Mouse (Mus musculus) liver, embryonic 13.5 days (tissue): ENCODE data around the gene Exosc9. TPM values are rescaled to one million over a fixed set of nuclear protein-coding genes. Genes with fewer than 3 reads are reported as not detected.

ENCODE experiments used
- ATAC-seq: fragments of 200-750 bp; cut with Nextera tagmentation; 2 replicates; pipeline ENCODE4 v1.8.0; 2017; ENCODE audit warnings: low read depth, mild to moderate bottlenecking, moderate number of reproducible peaks, moderate library complexity
- DNase-seq: peaks from one replicate; pipeline ENCODE4 v3.0.0; 2022
- H3K27ac ChIP-seq: fragments of 300-500 bp; sonication (generic); 2 replicates; pipeline ENCODE4 v1.5.1; 2015; ENCODE audit warnings: moderate library complexity, mild to moderate bottlenecking, inconsistent platforms
- H3K27me3 ChIP-seq: fragments of 300-500 bp; sonication (generic); 2 replicates; pipeline ENCODE4 v1.6.1; 2015; ENCODE audit warnings: mild to moderate bottlenecking, inconsistent platforms
- H3K36me3 ChIP-seq: fragments of 300-500 bp; sonication (generic); 2 replicates; pipeline ENCODE4 v1.6.1; 2015; ENCODE audit warnings: mild to moderate bottlenecking, inconsistent platforms
- H3K4me1 ChIP-seq: fragments of 300-500 bp; sonication (generic); replicated peaks from 2 replicates; pipeline ENCODE4 v1.6.1; 2015; ENCODE audit warnings: inconsistent platforms
- H3K4me2 ChIP-seq: fragments of 300-500 bp; sonication (generic); 2 replicates; pipeline ENCODE4 v1.6.1; 2015; ENCODE audit warnings: inconsistent platforms, mild to moderate bottlenecking, moderate library complexity
- H3K4me3 ChIP-seq: fragments of 300-500 bp; sonication (generic); replicated peaks from 2 replicates; pipeline ENCODE4 v1.5.1; 2015; ENCODE audit warnings: mild to moderate bottlenecking, inconsistent platforms
- H3K9ac ChIP-seq: fragments of 300-500 bp; sonication (generic); 2 replicates; pipeline ENCODE4 v1.6.1; 2015; ENCODE audit warnings: mild to moderate bottlenecking, inconsistent platforms
- H3K9me3 ChIP-seq: fragments of 300-500 bp; sonication (generic); replicated peaks from 2 replicates; pipeline ENCODE4 v1.6.1; 2016; ENCODE audit warnings: inconsistent platforms
- WGBS: fragments of 180-500 bp; shearing (Covaris S2); methylation state at CpG from one replicate; pipeline ENCODE4 v1.1.7; 2015; ENCODE audit not compliant: insufficient replicate concordance; 5-methylcytosine and 5-hydroxymethylcytosine counted together
- polyA plus RNA-seq: library from polyadenylated mRNA; unstranded; fragments of >200 nt; fragmentation: Nextera tagmentation; extraction: Ambion mirVana; gene quantifications from 2 replicates; pipeline ENCODE4 v1.2.1, GENCODE M21; 2015

Exosc9 gene
- polyA plus RNA-seq, 1 experiment from 2014 or later = 57.3 TPM

GRCm38 (mm10) chr3:36613908-36614255 lies 61.5 kb downstream of the Exosc9 start:
- H3K4me1 ChIP-seq = peaks cover 16% of the 10 kb centered on the region
- DNase-seq (no peak), ATAC-seq (no peak)
- no peaks in the 10 kb centered on the region for H3K36me3 ChIP-seq
- no peaks in the 10 kb centered on the region for H3K27me3 ChIP-seq
- H3K9ac ChIP-seq = no peak overlapping the region
- H3K4me3 ChIP-seq = no peak overlapping the region; the same call in 1 of the 2 replicates
- peak overlapping the region; percentile 91 for H3K4me2 ChIP-seq
- no peak overlapping the region for H3K27ac ChIP-seq
- no peaks in the 10 kb centered on the region for H3K9me3 ChIP-seq
- WGBS = 58% methylated on average over 5 of the region's 5 CpGs

Other genes with a start within 250 kb of the Exosc9 start
- gene Anxa5, start 76.7 kb upstream of the Exosc9 start, polyA plus RNA-seq = 68.6 and 70.2 TPM in 2 replicates
- gene 1810062G17Rik, start 76.7 kb upstream of the Exosc9 start, polyA plus RNA-seq = 0.85 and 0.90 TPM in 2 replicates
- not detected in 2 replicates for gene Gm11549, start 30.8 kb upstream of the Exosc9 start, polyA plus RNA-seq
- gene Ccna2, start 19.5 kb downstream of the Exosc9 start, polyA plus RNA-seq = 240 and 308 TPM in 2 replicates
- 9.0 and 9.7 TPM in 2 replicates for gene Bbs7, start 60.9 kb downstream of the Exosc9 start, polyA plus RNA-seq
- 0.15 and 0.46 TPM in 2 replicates for gene Trpc3, start 137.6 kb downstream of the Exosc9 start, polyA plus RNA-seq